Mouse (Mus musculus) bone marrow, adult 2 months (tissue): Measurements from ENCODE around the gene Treml2. TPM values are rescaled to one million over a fixed set of nuclear protein-coding genes. Genes with fewer than 3 reads are reported as not detected.

Source experiments
- H3K27ac ChIP-seq: fragments of 200-500 bp; 2 replicates; pipeline ENCODE4 v1.5.1; 2012; ENCODE audit warnings: low read depth, mild to moderate bottlenecking, control low read depth, inconsistent platforms, low read length; ENCODE audit not compliant: control insufficient read depth, poor library complexity, insufficient read depth
- H3K4me1 ChIP-seq: fragments of 200-500 bp; 2 replicates; pipeline ENCODE4 v1.6.1; 2011; ENCODE audit warnings: low read length; ENCODE audit not compliant: control insufficient read depth, insufficient read depth
- H3K4me3 ChIP-seq: fragments of 200-500 bp; replicated peaks from 2 replicates; pipeline ENCODE3; 2011; ENCODE audit warnings: mild to moderate bottlenecking, low read depth, low read length, control low read depth; ENCODE audit not compliant: control insufficient read depth
- CTCF ChIP-seq: fragments of 200-500 bp; IDR thresholded peaks from 2 replicates; pipeline ENCODE4 v1.5.1; 2011; ENCODE audit warnings: low read length, control low read depth; ENCODE audit not compliant: control insufficient read depth, insufficient read depth
- POLR2A ChIP-seq: fragments of 200-500 bp; IDR thresholded peaks from 2 replicates; pipeline ENCODE4 v1.6.1; 2011; ENCODE audit warnings: low read depth, mild to moderate bottlenecking, control low read depth, low read length, borderline replicate concordance; ENCODE audit not compliant: control insufficient read depth
- WGBS: fragments of 180-500 bp; shearing (Covaris S2); methylation state at CpG from one replicate; pipeline ENCODE4 v1.1.7; 2018; 5-methylcytosine and 5-hydroxymethylcytosine counted together
- polyA plus RNA-seq: library from polyadenylated mRNA; stranded (reverse); fragments of >200 nt; gene quantifications from 2 replicates; pipeline ENCODE4 v1.2.4, GENCODE M21; 2011; ENCODE audit warnings: low replicate concordance; ENCODE audit not compliant: missing spikeins, insufficient read depth, insufficient read length

The Treml2 gene
- polyA plus RNA-seq, 1 experiment = 152 TPM

DNA sequence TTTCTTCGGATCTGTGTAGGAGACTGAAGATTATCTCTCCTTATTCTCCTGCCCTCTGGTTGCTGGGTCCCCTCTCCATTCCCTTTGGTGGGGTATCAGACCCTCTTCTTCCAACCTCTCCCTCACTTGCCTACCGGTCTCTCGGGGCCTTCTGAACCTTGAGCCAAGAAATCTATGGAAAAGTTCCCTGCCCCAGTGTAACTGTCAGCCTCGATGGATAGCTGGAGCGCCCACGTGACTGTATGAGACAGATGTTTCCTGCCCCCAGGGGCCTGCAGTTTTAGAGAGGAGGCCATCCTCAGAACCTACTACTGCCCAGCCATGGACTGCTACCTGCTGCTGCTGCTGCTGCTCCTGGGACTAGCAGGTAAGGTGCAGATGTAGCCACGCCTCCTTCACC is 60.3 kb downstream of the Treml2 start, which contains the start of gene Treml1:
TSS of gene Treml1 (plus strand) at position 301 of the 400 bp plus-strand sequence.
- H3K4me1 ChIP-seq = no peaks in the 10 kb centered on the region; the same call in 1 of the 2 replicates
- H3K4me3 ChIP-seq = no peak within 1 kb of the TSS
- no peak for TF ChIP-seq POLR2A
- TF ChIP-seq CTCF = no peak
- WGBS = 44% methylated on average over 7 of the region's 7 CpGs
- peak within 1 kb of the TSS; percentile 12; the same call in 1 of the 2 replicates for H3K27ac ChIP-seq

GRCm38 (mm10) chr17:48360462-48360861 is 61.2 kb downstream of the Treml2 start:
- Histone ChIP-seq H3K4me3 (no peak overlapping the region), H3K4me1 (no peaks in the 10 kb centered on the region; the same call in 1 of the 2 replicates), H3K27ac (no peak overlapping the region)
- no peak for TF ChIP-seq POLR2A
- TF ChIP-seq CTCF = no peak
- 15% methylated on average over 4 of the region's 4 CpGs for WGBS

Other genes with a start within 250 kb of the Treml2 start
- not detected in 2 replicates for gene 1700067P10Rik, start 210.2 kb upstream of the Treml2 start, polyA plus RNA-seq
- 4.3 and 10.2 TPM in 2 replicates for gene 9830107B12Rik, start 153.2 kb upstream of the Treml2 start, polyA plus RNA-seq
- 3.3 and 8.2 TPM in 2 replicates for gene A530064D06Rik, start 132.2 kb upstream of the Treml2 start, polyA plus RNA-seq
- 3.8 and 11.7 TPM in 2 replicates for gene Trem1, start 66.7 kb upstream of the Treml2 start, polyA plus RNA-seq
- 18.5 and 53.5 TPM in 2 replicates for gene Trem3, start 51.7 kb upstream of the Treml2 start, polyA plus RNA-seq
- gene Treml4, start 35.2 kb upstream of the Treml2 start, polyA plus RNA-seq = 5.4 and 21.2 TPM in 2 replicates
- 14.0 and 32.4 TPM in 2 replicates for gene B430306N03Rik, start 16.6 kb downstream of the Treml2 start, polyA plus RNA-seq
- 4.0 and 6.2 TPM in 2 replicates for gene Trem2, start 46.9 kb downstream of the Treml2 start, polyA plus RNA-seq
- gene Treml1, start 60.4 kb downstream of the Treml2 start, polyA plus RNA-seq = 58.8 and 115 TPM in 2 replicates
- gene Nfya, start 110.4 kb downstream of the Treml2 start, polyA plus RNA-seq = 24.2 and 28.6 TPM in 2 replicates
- gene Oard1, start 110.5 kb downstream of the Treml2 start, polyA plus RNA-seq = 36.6 and 44.1 TPM in 2 replicates
- 0.92 TPM in 1 of 2 replicates, not detected in the other for gene Apobec2, start 133.4 kb downstream of the Treml2 start, polyA plus RNA-seq
- gene Tspo2, start 152.0 kb downstream of the Treml2 start, polyA plus RNA-seq = 307 and 314 TPM in 2 replicates
- 4.3 and 4.7 TPM in 2 replicates for gene Unc5cl, start 155.4 kb downstream of the Treml2 start, polyA plus RNA-seq